Mouse (Mus musculus): Measurements from ENCODE around the gene Dio1. TPM values are rescaled to one million over a fixed set of nuclear protein-coding genes. Genes with fewer than 3 reads are reported as not detected.

Dio1 gene
- polyA plus RNA-seq (2015; fragmentation: Nextera tagmentation; extraction: Ambion mirVana): 2.3 and 3.1 TPM in 2 replicates

DNA sequence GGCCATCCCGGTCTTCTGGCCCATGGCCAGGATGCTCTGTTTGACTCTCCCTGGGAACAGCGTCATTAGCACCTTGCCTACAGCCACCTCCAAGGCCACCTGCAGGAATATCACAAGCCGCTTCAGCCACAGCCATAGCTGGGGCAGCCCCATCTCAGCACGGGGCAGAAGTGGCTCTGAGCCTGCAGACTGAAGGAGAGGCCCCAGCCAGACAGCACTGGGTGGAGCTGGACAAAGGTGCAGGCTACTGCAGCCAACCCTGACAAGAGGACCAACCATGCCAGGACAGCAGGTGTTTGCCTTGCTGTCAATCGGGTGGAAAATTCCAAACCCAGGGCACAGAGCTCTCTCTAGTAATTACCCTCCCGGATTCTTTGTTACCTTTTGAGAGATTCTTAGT is at the start of gene Dio1:
TSS of gene Dio1 (minus strand) at position 204 of the 400 bp plus-strand sequence.
- Histone ChIP-seq H3K4me1 (replicated peaks; ENCODE audit: insufficient read depth, low read length) (no peaks in the 10 kb centered on the region), H3K27ac (no peak within 1 kb of the TSS), H3K4me2 (ENCODE audit: low read length) (no peak within 1 kb of the TSS), H3K4me3 (replicated peaks; ENCODE audit: low read depth, low read length) (no peak within 1 kb of the TSS), H3K9me3 (replicated peaks; ENCODE audit: low read length) (no peaks in the 10 kb centered on the region), H3K27me3 (ENCODE audit: insufficient read depth, low read length) (no peaks in the 10 kb centered on the region), H3K9ac (ENCODE audit: low read depth, low read length) (no peak within 1 kb of the TSS), H3K36me3 (ENCODE audit: insufficient read depth, low read length) (no peaks in the 10 kb centered on the region)
- WGBS: 41% methylated on average over 6 of the region's 6 CpGs
- TF ChIP-seq CTCF (IDR thresholded peaks at IDR 0.05; ENCODE audit: low read depth): no peak
- DNase-seq (ENCODE audit: low spot score) (no peak), ATAC-seq (replicated peaks; ENCODE audit: low FRiP score, low read depth) (peak; percentile 68)

DNA sequence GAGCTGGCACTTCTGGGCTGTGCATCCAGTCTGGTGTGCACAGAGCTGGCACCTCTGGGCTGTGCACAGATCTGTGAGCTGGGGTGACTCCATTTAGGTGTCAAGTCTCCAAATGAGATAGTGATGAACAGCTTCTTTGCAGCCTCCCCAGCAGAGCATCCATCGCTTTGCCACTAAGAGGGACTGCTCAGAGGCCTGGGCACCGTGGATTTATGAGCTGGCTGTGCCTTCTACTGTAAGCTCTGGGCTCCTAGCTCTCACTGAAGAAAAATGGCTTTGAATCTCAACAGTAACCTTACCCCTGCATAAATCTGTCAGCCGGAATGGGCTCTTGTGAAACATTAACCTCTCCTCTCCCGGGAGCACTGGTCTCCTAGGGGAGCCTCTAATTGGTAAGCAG is 47.6 kb upstream of the Dio1 start:
- ATAC-seq (replicated peaks; ENCODE audit: low FRiP score, low read depth): peak; percentile 80
- peak; percentile 94 for DNase-seq (ENCODE audit: low spot score)
- Histone ChIP-seq H3K4me1 (replicated peaks; ENCODE audit: insufficient read depth, low read length) (peaks cover 8% of the 10 kb centered on the region), H3K27ac (peak overlapping the region; percentile 67; the same call in 1 of the 2 replicates), H3K4me3 (replicated peaks; ENCODE audit: low read depth, low read length) (no peak overlapping the region), H3K9ac (ENCODE audit: low read depth, low read length) (no peak overlapping the region), H3K9me3 (replicated peaks; ENCODE audit: low read length) (no peaks in the 10 kb centered on the region), H3K36me3 (ENCODE audit: insufficient read depth, low read length) (0 out of 2 replicates have a peak, but pooled peaks cover 4% of the 10 kb centered on the region), H3K27me3 (ENCODE audit: insufficient read depth, low read length) (no peaks in the 10 kb centered on the region), H3K4me2 (ENCODE audit: low read length) (no peak overlapping the region)
- TF ChIP-seq CTCF (IDR thresholded peaks at IDR 0.05; ENCODE audit: low read depth): no peak
- 1% methylated on average over 4 of the region's 4 CpGs for WGBS

DNA sequence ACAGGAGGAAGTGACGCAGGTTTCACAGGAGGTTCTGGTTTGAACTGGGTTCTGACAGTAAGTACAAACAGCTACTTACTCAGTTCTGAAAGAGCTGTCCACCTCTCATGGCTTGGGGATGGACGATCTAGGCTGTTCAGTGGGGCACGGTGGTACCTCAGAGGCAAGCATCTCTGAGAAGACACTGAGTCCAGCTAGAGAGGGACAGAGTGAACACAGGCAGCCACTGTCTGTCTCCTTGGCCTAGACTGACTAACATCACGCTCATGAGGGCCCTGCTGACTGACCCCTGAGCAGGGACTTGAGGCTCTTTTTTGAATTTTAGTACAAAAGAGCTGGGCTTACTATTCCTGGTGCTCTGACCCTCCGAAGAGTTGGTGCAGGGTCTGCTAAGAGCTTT is 47.2 kb upstream of the Dio1 start:
- Histone ChIP-seq H3K4me2 (ENCODE audit: low read length) (no peak overlapping the region), H3K27ac (peak overlapping the region; percentile 67; the same call in 1 of the 2 replicates), H3K36me3 (ENCODE audit: insufficient read depth, low read length) (0 out of 2 replicates have a peak, but pooled peaks cover 3% of the 10 kb centered on the region), H3K9ac (ENCODE audit: low read depth, low read length) (no peak overlapping the region), H3K4me1 (replicated peaks; ENCODE audit: insufficient read depth, low read length) (peaks cover 8% of the 10 kb centered on the region), H3K4me3 (replicated peaks; ENCODE audit: low read depth, low read length) (no peak overlapping the region), H3K27me3 (ENCODE audit: insufficient read depth, low read length) (no peaks in the 10 kb centered on the region), H3K9me3 (replicated peaks; ENCODE audit: low read length) (no peaks in the 10 kb centered on the region)
- ATAC-seq (replicated peaks; ENCODE audit: low FRiP score, low read depth) (no peak; the same call in 1 of the 2 replicates), DNase-seq (ENCODE audit: low spot score) (no peak)
- WGBS: 46% methylated on average over 5 of the region's 5 CpGs
- TF ChIP-seq CTCF (IDR thresholded peaks at IDR 0.05; ENCODE audit: low read depth): no peak

DNA sequence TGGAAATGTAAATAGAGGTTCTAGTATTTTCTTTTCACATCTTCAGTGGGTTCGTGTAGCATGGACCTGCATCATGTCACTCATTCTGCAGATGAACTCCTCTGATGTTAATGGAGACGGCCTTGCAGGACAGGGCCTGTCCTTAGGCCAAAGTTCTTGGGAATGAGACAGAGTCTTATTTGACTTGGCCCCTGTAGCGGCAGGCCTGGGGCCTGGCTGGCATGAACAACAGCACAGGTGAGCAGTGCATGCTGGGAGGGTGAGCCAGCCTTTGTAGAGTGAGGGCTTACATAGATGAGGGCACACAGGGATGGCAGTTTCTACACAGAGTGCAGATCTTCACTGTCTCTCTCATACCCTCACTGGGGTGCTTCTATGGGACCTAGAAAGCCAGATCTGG is 46.6 kb upstream of the Dio1 start:
- no peak overlapping the region for H3K4me3 ChIP-seq (replicated peaks; ENCODE audit: low read depth, low read length)
- no peak overlapping the region for H3K27ac ChIP-seq
- no peak for DNase-seq (ENCODE audit: low spot score)
- WGBS: 86% methylated on average over 3 of the region's 3 CpGs
- no peaks in the 10 kb centered on the region for H3K9me3 ChIP-seq (replicated peaks; ENCODE audit: low read length)
- H3K4me2 ChIP-seq (ENCODE audit: low read length): no peak overlapping the region
- peaks cover 8% of the 10 kb centered on the region for H3K4me1 ChIP-seq (replicated peaks; ENCODE audit: insufficient read depth, low read length)
- no peak for ATAC-seq (replicated peaks; ENCODE audit: low FRiP score, low read depth)
- H3K9ac ChIP-seq (ENCODE audit: low read depth, low read length): no peak overlapping the region
- 0 out of 2 replicates have a peak, but pooled peaks cover 3% of the 10 kb centered on the region for H3K36me3 ChIP-seq (ENCODE audit: insufficient read depth, low read length)
- H3K27me3 ChIP-seq (ENCODE audit: insufficient read depth, low read length): no peaks in the 10 kb centered on the region
- TF ChIP-seq CTCF (IDR thresholded peaks at IDR 0.05; ENCODE audit: low read depth): no peak

DNA sequence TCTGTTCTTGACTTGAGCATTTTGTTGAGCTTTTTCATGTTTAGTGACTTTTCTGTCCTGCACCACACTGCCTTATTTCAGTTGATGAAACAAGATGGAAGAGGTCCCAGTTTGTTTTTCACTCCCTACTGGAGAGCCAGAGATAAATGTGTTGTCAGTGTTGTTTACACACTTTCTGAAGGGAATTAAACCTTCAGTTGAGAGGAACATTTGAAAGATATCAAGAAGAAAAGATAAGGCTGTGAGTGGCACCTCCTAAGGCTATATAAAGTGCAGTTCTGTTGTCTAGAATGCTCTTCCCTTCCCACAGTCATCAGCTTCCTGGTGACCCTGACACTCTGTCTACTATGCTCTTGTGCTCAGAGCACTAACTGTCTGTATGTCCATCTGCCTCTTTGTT is 44.4 kb upstream of the Dio1 start:
- Histone ChIP-seq H3K9me3 (replicated peaks; ENCODE audit: low read length) (no peaks in the 10 kb centered on the region), H3K27me3 (ENCODE audit: insufficient read depth, low read length) (no peaks in the 10 kb centered on the region), H3K27ac (no peak overlapping the region), H3K4me2 (ENCODE audit: low read length) (no peak overlapping the region), H3K9ac (ENCODE audit: low read depth, low read length) (no peak overlapping the region), H3K4me3 (replicated peaks; ENCODE audit: low read depth, low read length) (no peak overlapping the region), H3K36me3 (ENCODE audit: insufficient read depth, low read length) (0 out of 2 replicates have a peak, but pooled peaks cover 3% of the 10 kb centered on the region), H3K4me1 (replicated peaks; ENCODE audit: insufficient read depth, low read length) (peaks cover 8% of the 10 kb centered on the region)
- ATAC-seq (replicated peaks; ENCODE audit: low FRiP score, low read depth) (no peak), DNase-seq (ENCODE audit: low spot score) (no peak)
- no peak for TF ChIP-seq CTCF (IDR thresholded peaks at IDR 0.05; ENCODE audit: low read depth)

DNA sequence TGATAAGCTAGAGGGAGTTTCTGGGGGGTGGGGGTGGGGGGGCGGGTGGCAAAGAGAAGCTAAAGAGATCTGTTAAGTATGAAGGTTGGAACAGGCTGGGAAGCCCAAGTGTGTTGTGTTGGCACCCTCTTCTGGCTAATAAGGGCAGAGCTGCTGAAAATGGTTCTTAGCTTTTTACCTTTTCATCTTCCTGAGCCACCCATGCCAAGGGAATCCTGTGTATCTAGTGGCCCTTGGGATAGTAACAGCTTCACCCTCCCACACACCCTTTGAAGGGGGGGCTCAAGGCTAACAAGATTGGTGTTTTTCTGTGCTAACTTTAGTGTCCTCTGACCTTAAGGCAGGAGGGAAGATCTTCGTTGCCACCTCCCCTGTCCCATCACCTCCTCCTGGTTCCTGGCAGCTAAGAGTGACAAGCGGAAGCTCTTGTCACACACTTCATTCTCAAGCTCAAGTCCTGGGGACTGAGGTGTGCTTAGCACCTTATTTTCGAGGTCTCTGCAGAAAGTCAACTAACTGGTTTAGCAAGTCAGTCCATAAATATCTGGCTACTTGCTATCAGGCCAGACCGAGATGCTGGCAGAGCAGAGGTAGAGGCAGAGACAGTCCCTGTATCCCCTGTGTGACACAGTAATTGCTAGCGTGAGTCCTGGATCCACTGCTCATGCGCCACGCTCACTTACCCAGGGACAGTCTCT is 42.5 kb upstream of the Dio1 start:
- 0 out of 2 replicates have a peak, but pooled peaks have one; percentile 27 for ATAC-seq (replicated peaks; ENCODE audit: low FRiP score, low read depth)
- no peak overlapping the region for H3K4me2 ChIP-seq (ENCODE audit: low read length)
- H3K27ac ChIP-seq: no peak overlapping the region
- H3K4me1 ChIP-seq (replicated peaks; ENCODE audit: insufficient read depth, low read length): peaks cover 6% of the 10 kb centered on the region
- DNase-seq (ENCODE audit: low spot score): peak; percentile 83
- H3K9ac ChIP-seq (ENCODE audit: low read depth, low read length): no peak overlapping the region
- no peaks in the 10 kb centered on the region for H3K27me3 ChIP-seq (ENCODE audit: insufficient read depth, low read length)
- WGBS: 61% methylated on average over 8 of the region's 8 CpGs
- peak; percentile 79 for TF ChIP-seq CTCF (IDR thresholded peaks at IDR 0.05; ENCODE audit: low read depth)
- no peak overlapping the region for H3K4me3 ChIP-seq (replicated peaks; ENCODE audit: low read depth, low read length)
- 0 out of 2 replicates have a peak, but pooled peaks cover 3% of the 10 kb centered on the region for H3K36me3 ChIP-seq (ENCODE audit: insufficient read depth, low read length)
- no peaks in the 10 kb centered on the region for H3K9me3 ChIP-seq (replicated peaks; ENCODE audit: low read length)
